Mouse (Mus musculus) adrenal gland, postnatal 4 days (tissue): ENCODE measurements around the gene Atp10a. TPM values are rescaled to one million over a fixed set of nuclear protein-coding genes. Genes with fewer than 3 reads are reported as not detected.
A peak's percentile ranks its signal among the peaks of the same experiment; 100 is the strongest.

ENCODE experiments used
- DNase-seq, 2 experiments: peaks; one replicate each; pipeline ENCODE4 v3.0.0; 2021 to 2022; ENCODE audit warnings: low spot score in 2 of 2, mixed read lengths in 2 of 2
- long read RNA-seq, 2 experiments: library from polyadenylated mRNA; stranded (forward); transcript quantifications; one replicate each; pipeline ENCODE4 v2.0.0; 2021
- total RNA-seq, 2 experiments: library from RNA; stranded (reverse); gene quantifications; 2 replicates each; pipeline ENCODE4 v1.2.3; 2021

The Atp10a gene
- total RNA-seq: 10 to 100 TPM; 37.8 to 42.1 TPM
- long read RNA-seq, experiment 1, full-length matches to known transcripts: 6 of 13 reads
- long read RNA-seq, experiment 1, partial matches to known transcripts: 4 of 13 reads
- long read RNA-seq, experiment 1, other reads (novel, unspliced or antisense): 3 of 13 reads
- long read RNA-seq, experiment 2, full-length matches to known transcripts: 14 of 32 reads
- long read RNA-seq, experiment 2, partial matches to known transcripts: 9 of 32 reads
- long read RNA-seq, experiment 2, other reads (novel, unspliced or antisense): 9 of 32 reads

GRCm38 (mm10) chr7:58655866-58656265 lies at the start of gene Atp10a:
Gene Atp10a (plus strand): TSS chr7:58656166.
- no peak for DNase-seq

GRCm38 (mm10) chr7:58618048-58618447 lies 37.9 kb upstream of the Atp10a start:
- no peak for DNase-seq

GRCm38 (mm10) chr7:58626305-58627155 lies 29.4 kb upstream of the Atp10a start:
- no peak for DNase-seq

GRCm38 (mm10) chr7:58627381-58627780 lies 28.6 kb upstream of the Atp10a start:
- DNase-seq: no peak

GRCm38 (mm10) chr7:58629233-58629632 lies 26.7 kb upstream of the Atp10a start:
- DNase-seq: no peak

- DNase-seq: no peak
These were observed 22.3 kb upstream of the Atp10a start for GRCm38 (mm10) chr7:58633683-58634082.

- DNase-seq: no peak
These were observed 16.3 kb upstream of the Atp10a start for GRCm38 (mm10) chr7:58639676-58640075.

- DNase-seq: no peak
These were observed 15.5 kb upstream of the Atp10a start for GRCm38 (mm10) chr7:58640456-58640855.

- DNase-seq: no peak
These were observed 14.1 kb upstream of the Atp10a start for GRCm38 (mm10) chr7:58641916-58642315.

GRCm38 (mm10) chr7:58647404-58647803 lies 8.6 kb upstream of the Atp10a start:
- DNase-seq: no peak

GRCm38 (mm10) chr7:58657913-58658789 lies 2.2 kb downstream of the Atp10a start:
- DNase-seq: peak; percentile 37 to 51

- no peak for DNase-seq
These were observed 2.9 kb downstream of the Atp10a start for GRCm38 (mm10) chr7:58658790-58659405.

- no peak for DNase-seq
These were observed 4.1 kb downstream of the Atp10a start for GRCm38 (mm10) chr7:58660046-58660445.

GRCm38 (mm10) chr7:58660665-58661064 lies 4.7 kb downstream of the Atp10a start:
- DNase-seq: no peak

- DNase-seq: no peak
These were observed 5.1 kb downstream of the Atp10a start for GRCm38 (mm10) chr7:58661076-58661475.

- DNase-seq: no peak
These were observed 12.7 kb downstream of the Atp10a start for GRCm38 (mm10) chr7:58668617-58669016.

GRCm38 (mm10) chr7:58676075-58676474 lies 20.1 kb downstream of the Atp10a start:
- no peak for DNase-seq

GRCm38 (mm10) chr7:58677111-58677805 lies 21.3 kb downstream of the Atp10a start:
- no peak for DNase-seq

- DNase-seq: no peak
These were observed 30.0 kb downstream of the Atp10a start for GRCm38 (mm10) chr7:58685967-58686366.

GRCm38 (mm10) chr7:58686573-58686972 lies 30.6 kb downstream of the Atp10a start:
- no peak for DNase-seq
